Mouse (Mus musculus) naive thymus-derived CD4-positive, alpha-beta T cell, adult 5 months (primary cell): ENCODE data around the gene Rgs8. TPM values are rescaled to one million over a fixed set of nuclear protein-coding genes. Genes with fewer than 3 reads are reported as not detected.

Experiments
- polyA plus RNA-seq: library from polyadenylated mRNA; unstranded; fragments of 100-300 nt; shearing (Covaris generic); gene quantifications from one replicate; pipeline ENCODE4 v1.2.1, GENCODE M21; 2017

Gene Rgs8
- polyA plus RNA-seq = not detected

DNA sequence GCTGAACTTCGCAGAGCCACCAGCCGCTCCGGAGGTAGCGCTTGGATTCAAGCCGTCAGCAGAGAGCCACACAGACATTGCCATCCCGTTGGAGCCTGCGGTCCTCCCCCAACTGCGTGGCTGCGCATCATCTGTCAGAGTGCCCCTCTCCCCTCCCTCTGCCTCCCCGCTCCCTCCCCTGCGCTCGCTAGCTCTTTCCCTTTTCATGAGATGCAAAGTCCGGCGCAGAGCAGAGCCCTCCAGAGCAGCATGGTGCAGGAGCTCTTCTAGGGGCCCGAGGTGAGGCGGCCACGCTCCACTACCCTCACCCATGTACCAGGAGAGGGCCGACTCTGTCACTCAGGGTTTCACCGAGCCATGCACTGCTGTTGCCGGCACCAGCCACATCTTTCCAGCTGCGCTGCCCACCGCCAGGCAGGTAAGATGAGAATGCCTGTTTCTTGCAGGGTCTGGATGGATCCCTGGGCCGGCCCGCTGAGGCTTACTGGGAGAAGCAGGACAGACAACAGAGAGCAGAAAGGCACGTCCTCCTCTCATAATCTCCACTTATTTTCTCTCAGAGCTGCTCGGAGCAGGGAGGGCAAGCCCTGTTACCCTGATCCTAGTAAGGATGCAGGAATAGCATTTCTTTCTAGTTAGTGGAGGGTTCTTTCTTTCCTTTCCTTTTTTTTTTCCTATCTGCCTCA lies at the start of gene Rgs8:
Gene Rgs8 (plus strand): TSS at position 88 of the 686 bp plus-strand sequence.

DNA sequence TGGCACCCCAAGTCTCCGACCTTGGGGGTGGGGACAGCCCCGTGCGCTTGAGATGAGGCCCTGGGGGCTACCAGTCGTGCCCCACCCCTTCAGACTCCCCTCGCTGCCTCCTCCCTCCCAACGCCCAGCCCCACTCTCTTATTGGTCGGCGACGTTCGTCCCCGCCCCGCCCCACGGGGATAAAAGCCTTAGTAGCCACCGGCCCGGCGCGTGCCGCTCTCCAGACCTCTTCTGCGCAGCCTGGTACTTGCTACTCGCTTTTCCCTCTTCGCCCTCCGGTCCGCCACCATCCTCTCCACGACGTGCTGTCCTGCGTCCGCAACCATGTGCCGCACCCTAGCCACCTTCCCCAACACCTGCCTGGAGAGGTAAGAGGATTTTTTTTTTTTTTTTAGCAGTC lies 87.3 kb downstream of the Rgs8 start, which contains the start of gene Rgs16:
Gene Rgs16 (plus strand): TSS at position 205 of the 400 bp plus-strand sequence.

DNA sequence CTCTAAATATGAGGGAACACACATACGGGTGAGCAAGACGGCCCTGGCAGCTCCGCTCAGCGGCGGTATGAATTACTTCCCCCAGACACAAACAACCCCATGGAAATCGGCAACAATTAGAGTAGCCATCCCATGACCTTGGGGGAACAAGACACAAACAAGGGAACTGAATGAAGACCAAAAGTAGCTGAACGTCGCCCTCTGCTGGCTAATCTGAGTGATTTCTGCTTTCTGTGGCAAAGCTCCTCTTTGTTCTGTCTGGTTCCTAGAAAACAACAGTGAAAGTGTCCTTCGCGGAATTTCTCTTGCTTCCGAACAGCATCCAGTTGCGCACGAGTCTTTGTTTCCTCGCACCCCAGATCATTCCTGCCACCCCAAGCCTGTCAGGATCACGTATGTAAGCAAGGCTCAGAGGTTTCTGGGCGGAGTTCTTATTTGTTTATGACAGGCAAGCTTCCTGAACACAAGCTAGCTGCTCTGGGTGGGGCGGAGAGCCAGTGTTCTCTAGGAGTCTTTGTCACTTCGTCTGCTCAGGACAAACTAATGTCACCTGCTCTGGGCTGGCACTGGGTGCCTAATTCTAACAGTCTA lies 96.5 kb downstream of the Rgs8 start, which contains the start of gene Rnasel:
Gene Rnasel (plus strand): TSS at position 216 of the 591 bp plus-strand sequence.

Other genes with a start within 250 kb of the Rgs8 start
- 0.34 TPM for gene Shcbp1l, start 227.9 kb upstream of the Rgs8 start, polyA plus RNA-seq
- 73.1 TPM for gene Dhx9, start 165.4 kb upstream of the Rgs8 start, polyA plus RNA-seq
- gene Npl, start 103.0 kb upstream of the Rgs8 start, polyA plus RNA-seq = not detected
- gene Rgs16, start 87.3 kb downstream of the Rgs8 start, polyA plus RNA-seq = 2.2 TPM
- 18.0 TPM for gene Rnasel, start 96.4 kb downstream of the Rgs8 start, polyA plus RNA-seq
- gene Rgsl1, start 191.1 kb downstream of the Rgs8 start, polyA plus RNA-seq = not detected
- not detected for gene Teddm1b, start 221.3 kb downstream of the Rgs8 start, polyA plus RNA-seq
- gene Teddm1a, start 238.7 kb downstream of the Rgs8 start, polyA plus RNA-seq = not detected
- gene Glul, start 246.9 kb downstream of the Rgs8 start, polyA plus RNA-seq = 44.9 TPM
- gene Teddm2, start 247.2 kb downstream of the Rgs8 start, polyA plus RNA-seq = 0.35 TPM